Mouse (Mus musculus) hindbrain, embryonic 14.5 days (tissue): Measurements from ENCODE around the gene Samd4. TPM values are rescaled to one million over a fixed set of nuclear protein-coding genes. Genes with fewer than 3 reads are reported as not detected.

Experiments used
- ATAC-seq: fragments of 200-750 bp; cut with Nextera tagmentation; 2 replicates; pipeline ENCODE4 v1.8.0; 2017; ENCODE audit warnings: moderate number of reproducible peaks, mild to moderate bottlenecking, moderate TSS enrichment, moderate library complexity; ENCODE audit not compliant: low FRiP score
- DNase-seq: peaks from one replicate; pipeline ENCODE4 v3.0.0-alpha.2; 2015; ENCODE audit warnings: low spot score
- H3K27ac ChIP-seq: fragments of 300-500 bp; sonication (generic); 2 replicates; pipeline ENCODE4 v1.5.1; 2014; ENCODE audit warnings: mild to moderate bottlenecking, moderate library complexity
- H3K27me3 ChIP-seq: fragments of 300-500 bp; sonication (generic); 2 replicates; pipeline ENCODE4 v1.6.1; 2014; ENCODE audit warnings: mild to moderate bottlenecking, low read length, mixed read lengths; ENCODE audit not compliant: control insufficient read depth, insufficient read depth
- H3K36me3 ChIP-seq: fragments of 300-500 bp; sonication (generic); replicated peaks from 2 replicates; pipeline ENCODE4 v1.6.1; 2014; ENCODE audit not compliant: control insufficient read depth, insufficient read depth
- H3K4me1 ChIP-seq: fragments of 300-500 bp; sonication (generic); replicated peaks from 2 replicates; pipeline ENCODE4 v1.6.1; 2014; ENCODE audit warnings: antibody characterized with exemption, low read length, mixed read lengths; ENCODE audit not compliant: control insufficient read depth, insufficient read depth
- H3K4me2 ChIP-seq: fragments of 300-500 bp; sonication (generic); replicated peaks from 2 replicates; pipeline ENCODE4 v1.6.1; 2014; ENCODE audit warnings: mild to moderate bottlenecking, moderate library complexity
- H3K4me3 ChIP-seq: fragments of 300-500 bp; sonication (generic); replicated peaks from 2 replicates; pipeline ENCODE4 v1.5.1; 2014; ENCODE audit warnings: mild to moderate bottlenecking, low read length
- H3K9ac ChIP-seq: fragments of 300-500 bp; sonication (generic); 2 replicates; pipeline ENCODE4 v1.6.1; 2014
- H3K9me3 ChIP-seq: fragments of 300-500 bp; sonication (generic); 2 replicates; pipeline ENCODE4 v1.6.1; 2016; ENCODE audit warnings: low read length; ENCODE audit not compliant: control insufficient read depth
- WGBS: fragments of 180-500 bp; shearing (Covaris S2); extraction: QIAGEN DNeasy Blood & Tissue Kit; methylation state at CpG from one replicate; pipeline ENCODE4 v1.1.7; 2014; 5-methylcytosine and 5-hydroxymethylcytosine counted together
- polyA plus RNA-seq: library from polyadenylated mRNA; unstranded; fragments of >200 nt; fragmentation: Nextera tagmentation; extraction: Ambion mirVana; gene quantifications from 2 replicates; pipeline ENCODE4 v1.2.1, GENCODE M21; 2014

Gene Samd4
- polyA plus RNA-seq, 1 experiment from 2014 or later: 3.1 TPM

- Histone ChIP-seq H3K4me1 (no peaks in the 10 kb centered on the region), H3K9me3 (no peaks in the 10 kb centered on the region), H3K27me3 (no peaks in the 10 kb centered on the region), H3K4me2 (no peak overlapping the region), H3K9ac (no peak overlapping the region), H3K27ac (no peak overlapping the region), H3K4me3 (no peak overlapping the region), H3K36me3 (no peaks in the 10 kb centered on the region)
- no peak for ATAC-seq
- WGBS: 84% methylated on average over 4 of the region's 4 CpGs
- DNase-seq: no peak
Observed at GRCm38 (mm10) chr14:46975969-46976368, 93.3 kb downstream of the Samd4 start.

DNA sequence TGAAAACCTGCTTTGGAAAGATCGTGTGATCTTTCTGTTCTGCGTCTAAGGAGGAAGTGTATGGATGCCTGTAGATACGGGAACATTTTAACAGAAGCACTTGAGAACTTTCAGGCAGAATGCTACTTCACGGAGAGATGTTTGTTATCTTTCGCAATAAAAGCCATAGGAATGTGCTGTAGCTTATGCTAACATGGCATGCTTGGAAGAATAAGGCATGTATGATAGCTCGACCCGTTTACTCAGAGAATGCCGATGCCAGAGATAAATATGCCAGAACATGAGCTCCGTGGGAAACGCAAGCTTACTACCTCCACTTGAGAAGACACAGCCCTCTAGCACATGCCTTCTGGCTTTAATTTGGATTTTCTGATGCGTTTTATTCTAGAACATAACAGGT, 94.1 kb downstream of the Samd4 start:
- ATAC-seq (no peak), DNase-seq (no peak)
- Histone ChIP-seq H3K9ac (no peak overlapping the region), H3K36me3 (no peaks in the 10 kb centered on the region), H3K4me3 (no peak overlapping the region), H3K4me1 (no peaks in the 10 kb centered on the region), H3K9me3 (no peaks in the 10 kb centered on the region), H3K27me3 (no peaks in the 10 kb centered on the region), H3K4me2 (no peak overlapping the region), H3K27ac (no peak overlapping the region)
- 92% methylated on average over 11 of the region's 11 CpGs for WGBS

- ATAC-seq: no peak
- H3K4me1 ChIP-seq: no peaks in the 10 kb centered on the region
- H3K27ac ChIP-seq: no peak overlapping the region
- H3K9me3 ChIP-seq: no peaks in the 10 kb centered on the region
- 49% methylated on average over 10 of the region's 10 CpGs for WGBS
- H3K27me3 ChIP-seq: no peaks in the 10 kb centered on the region
- no peak overlapping the region for H3K9ac ChIP-seq
- no peak overlapping the region for H3K4me2 ChIP-seq
- H3K36me3 ChIP-seq: no peaks in the 10 kb centered on the region
- DNase-seq: no peak
- no peak overlapping the region for H3K4me3 ChIP-seq
Observed at GRCm38 (mm10) chr14:46977660-46978059, 95.0 kb downstream of the Samd4 start.

DNA sequence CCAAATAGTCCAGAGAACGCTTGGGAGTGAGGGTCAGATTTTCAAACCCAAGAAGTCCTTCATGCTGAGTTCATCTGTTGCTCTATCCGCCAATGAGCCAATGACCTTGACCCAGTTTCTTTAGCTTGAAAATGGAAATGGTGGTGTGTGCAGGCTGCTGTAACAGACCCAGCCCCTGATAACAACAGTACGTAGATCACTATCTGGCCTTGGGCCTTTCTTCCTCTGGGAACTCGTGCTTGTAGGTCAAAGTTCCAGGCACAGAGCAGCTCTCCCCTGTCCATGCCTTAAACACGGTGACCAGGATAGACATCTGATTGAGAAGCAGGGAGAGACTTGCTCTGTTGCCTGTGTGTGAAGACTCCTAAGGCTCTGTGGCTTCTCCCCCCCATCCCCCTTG, 96.5 kb downstream of the Samd4 start:
- DNase-seq (no peak), ATAC-seq (no peak)
- Histone ChIP-seq H3K4me1 (no peaks in the 10 kb centered on the region), H3K9ac (no peak overlapping the region), H3K9me3 (no peaks in the 10 kb centered on the region), H3K4me3 (no peak overlapping the region), H3K4me2 (no peak overlapping the region), H3K36me3 (no peaks in the 10 kb centered on the region), H3K27ac (no peak overlapping the region), H3K27me3 (no peaks in the 10 kb centered on the region)
- WGBS: 84% methylated on average over 5 of the region's 5 CpGs

DNA sequence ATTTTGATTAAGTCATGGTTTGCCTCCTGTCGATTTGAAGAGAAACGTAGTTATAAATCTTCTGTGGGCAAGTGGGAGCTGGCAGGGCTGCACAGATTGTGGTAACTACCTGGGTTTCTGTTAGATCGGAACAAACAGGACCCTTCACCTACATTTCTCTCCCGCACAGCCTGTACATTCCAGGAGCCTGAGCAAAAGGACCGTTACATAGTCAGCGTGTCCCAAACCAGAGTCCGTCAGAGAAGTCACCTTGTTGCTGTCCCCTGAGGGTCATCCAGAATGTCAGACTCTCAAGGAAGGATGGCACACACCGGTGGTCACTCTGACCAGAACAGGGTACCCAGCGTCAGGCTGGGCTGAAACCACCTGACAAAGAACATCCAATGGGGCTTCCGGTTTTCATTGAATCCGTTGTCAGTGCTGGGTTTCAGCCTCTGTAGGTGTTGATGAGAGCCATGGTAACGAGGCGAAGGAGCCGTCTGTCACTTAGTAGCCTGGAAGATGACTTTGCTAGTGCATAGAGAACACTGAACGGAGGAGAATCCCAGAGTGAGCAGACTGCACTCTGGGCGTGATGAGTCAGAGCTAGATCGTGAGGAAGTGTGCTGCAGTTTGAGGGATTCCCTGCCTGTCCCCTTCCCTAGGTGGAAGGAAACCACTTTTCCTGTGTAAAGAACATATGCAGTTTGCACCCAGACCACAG, 98.2 kb downstream of the Samd4 start:
- H3K4me3 ChIP-seq: no peak overlapping the region
- WGBS: 74% methylated on average over 17 of the region's 17 CpGs
- H3K9me3 ChIP-seq: no peaks in the 10 kb centered on the region
- no peaks in the 10 kb centered on the region for H3K4me1 ChIP-seq
- H3K4me2 ChIP-seq: no peak overlapping the region
- no peaks in the 10 kb centered on the region for H3K27me3 ChIP-seq
- no peak overlapping the region for H3K27ac ChIP-seq
- H3K9ac ChIP-seq: no peak overlapping the region
- ATAC-seq (no peak), DNase-seq (no peak)
- no peaks in the 10 kb centered on the region for H3K36me3 ChIP-seq

DNA sequence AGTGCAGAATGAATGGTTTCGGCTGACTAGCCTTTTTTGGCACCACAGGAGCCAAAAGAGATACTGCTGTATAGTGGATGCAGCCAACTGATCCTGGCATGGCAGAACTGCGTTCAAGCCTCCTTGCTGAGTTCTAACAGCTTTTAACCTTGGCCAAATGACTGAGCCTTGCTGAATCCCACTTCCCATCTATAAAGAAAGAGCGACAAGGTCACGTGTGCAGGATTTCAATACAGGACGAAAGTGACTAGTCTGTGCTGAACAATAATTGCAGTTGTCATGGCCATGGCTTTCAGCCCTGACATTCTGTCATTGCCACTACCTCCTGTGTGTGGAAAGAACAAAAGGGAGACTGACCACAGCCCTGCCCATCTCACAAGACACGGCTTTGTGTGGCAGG, 99.5 kb downstream of the Samd4 start:
- WGBS: 57% methylated on average over 6 of the region's 6 CpGs
- Histone ChIP-seq H3K9ac (no peak overlapping the region), H3K27ac (no peak overlapping the region), H3K27me3 (no peaks in the 10 kb centered on the region), H3K9me3 (no peaks in the 10 kb centered on the region), H3K4me1 (no peaks in the 10 kb centered on the region), H3K4me2 (no peak overlapping the region), H3K4me3 (no peak overlapping the region), H3K36me3 (no peaks in the 10 kb centered on the region)
- DNase-seq (no peak), ATAC-seq (no peak)

GRCm38 (mm10) chr14:46984542-46985125, 102.0 kb downstream of the Samd4 start:
- H3K4me2 ChIP-seq: no peak overlapping the region
- no peaks in the 10 kb centered on the region for H3K4me1 ChIP-seq
- no peaks in the 10 kb centered on the region for H3K9me3 ChIP-seq
- no peak overlapping the region for H3K4me3 ChIP-seq
- H3K36me3 ChIP-seq: no peaks in the 10 kb centered on the region
- whole genome bisulfite sequencing: 51% methylated on average over 8 of the region's 8 CpGs
- H3K9ac ChIP-seq: no peak overlapping the region
- no peaks in the 10 kb centered on the region for H3K27me3 ChIP-seq
- DNase-seq: no peak
- ATAC-seq: no peak
- H3K27ac ChIP-seq: no peak overlapping the region

- Histone ChIP-seq H3K4me3 (no peak overlapping the region), H3K4me1 (no peaks in the 10 kb centered on the region), H3K36me3 (no peaks in the 10 kb centered on the region), H3K9ac (no peak overlapping the region), H3K4me2 (no peak overlapping the region), H3K27ac (no peak overlapping the region), H3K27me3 (no peaks in the 10 kb centered on the region), H3K9me3 (no peaks in the 10 kb centered on the region)
- ATAC-seq: peak; percentile 76; the same call in 1 of the 2 replicates
- 7% methylated on average over 4 of the region's 4 CpGs for WGBS
- peak; percentile 68 for DNase-seq
Observed at GRCm38 (mm10) chr14:46989694-46990093, 107.0 kb downstream of the Samd4 start.

- Histone ChIP-seq H3K4me3 (no peak overlapping the region), H3K9ac (no peak overlapping the region), H3K27ac (no peak overlapping the region), H3K36me3 (no peaks in the 10 kb centered on the region), H3K4me2 (no peak overlapping the region), H3K27me3 (no peaks in the 10 kb centered on the region), H3K9me3 (no peaks in the 10 kb centered on the region), H3K4me1 (no peaks in the 10 kb centered on the region)
- no peak for ATAC-seq
- WGBS: 80% methylated on average over 3 of the region's 3 CpGs
- DNase-seq: no peak
Observed at GRCm38 (mm10) chr14:46990450-46990849, 107.8 kb downstream of the Samd4 start.
